Mouse (Mus musculus) myocyte (in vitro differentiated cells): ENCODE data around the gene Vmn1r207-ps. TPM values are rescaled to one million over a fixed set of nuclear protein-coding genes. Genes with fewer than 3 reads are reported as not detected.
"Not testable (repeated sequence)": the region's sequence is repeated elsewhere in the genome, so short reads cannot be mapped to it uniquely, and the experiment has no call there.

Experiments used
- H3K27me3 ChIP-seq: one replicate; pipeline ENCODE4 v1.6.1; 2011; ENCODE audit not compliant: control insufficient read depth, insufficient read depth, insufficient read length
- H3K36me3 ChIP-seq: one replicate; pipeline ENCODE4 v1.6.1; 2011; ENCODE audit not compliant: control insufficient read depth, insufficient read depth
- H3K4me2 ChIP-seq: one replicate; pipeline ENCODE4 v1.6.1; 2011; ENCODE audit warnings: low read depth, control low read depth
- H3K4me3 ChIP-seq: one replicate; pipeline ENCODE4 v1.5.1; 2011; ENCODE audit warnings: mild to moderate bottlenecking, control low read depth, moderate library complexity
- H3K79me2 ChIP-seq: one replicate; pipeline ENCODE4 v1.6.1; 2011; ENCODE audit not compliant: control insufficient read depth, insufficient read depth
- H3ac ChIP-seq: one replicate; pipeline ENCODE4 v1.6.1; 2011; ENCODE audit not compliant: control insufficient read depth, insufficient read length
- CEBPB ChIP-seq: IDR thresholded peaks from 2 replicates; pipeline ENCODE4 v1.6.1; 2011; ENCODE audit warnings: mild to moderate bottlenecking, moderate library complexity; ENCODE audit not compliant: poor library complexity, insufficient read depth, severe bottlenecking
- E2F4 ChIP-seq: IDR thresholded peaks from one replicate; pipeline ENCODE4 v1.6.1; 2011; ENCODE audit warnings: mild to moderate bottlenecking, control low read depth, moderate library complexity; ENCODE audit not compliant: insufficient read depth
- MAX ChIP-seq: IDR thresholded peaks from one replicate; pipeline ENCODE4 v1.6.1; 2011; ENCODE audit warnings: low read depth, mild to moderate bottlenecking, control low read depth
- MYOG ChIP-seq, 3 experiments: IDR thresholded peaks; one replicate each; pipeline ENCODE4 v1.6.1; 2011; ENCODE audit warnings: control low read depth in 2 of 3, low read depth in 2 of 3, mild to moderate bottlenecking in 2 of 3; ENCODE audit not compliant: insufficient read length in 2 of 3, control insufficient read depth in 1 of 3, insufficient read depth in 1 of 3
- POLR2AphosphoS2 ChIP-seq: IDR thresholded peaks from one replicate; pipeline ENCODE4 v1.6.1; 2011; ENCODE audit warnings: low read depth, control low read depth; ENCODE audit not compliant: insufficient read length
- TCF12 ChIP-seq: IDR thresholded peaks from one replicate; pipeline ENCODE4 v1.6.1; 2011; ENCODE audit warnings: mild to moderate bottlenecking, control low read depth; ENCODE audit not compliant: poor library complexity, insufficient read depth, severe bottlenecking
- TCF3 ChIP-seq: IDR thresholded peaks from one replicate; pipeline ENCODE4 v1.6.1; 2011; ENCODE audit warnings: low read depth, control low read depth; ENCODE audit not compliant: insufficient read length
- USF1 ChIP-seq: IDR thresholded peaks from one replicate; pipeline ENCODE4 v1.6.1; 2011; ENCODE audit warnings: low read depth, mild to moderate bottlenecking, control low read depth, moderate library complexity
- polyA plus RNA-seq: library from polyadenylated mRNA; unstranded; fragments of >200 nt; fragmentation: generic; extraction: Trizol; gene quantifications from one replicate; pipeline ENCODE4 v1.2.1, GENCODE M21; 2012; ENCODE audit warnings: missing spikeins

The Vmn1r207-ps gene
- not detected for polyA plus RNA-seq

- H3ac ChIP-seq, H3K79me2 ChIP-seq, H3K4me2 ChIP-seq, H3K4me3 ChIP-seq, H3K36me3 ChIP-seq, H3K27me3 ChIP-seq: not testable (repeated sequence)
Measured at GRCm38 (mm10) chr13:22729529-22729928, at the start of gene Vmn1r207-ps. Vmn1r207-ps (minus strand) TSS chr13:22729629.

- H3ac ChIP-seq, H3K27me3 ChIP-seq, H3K79me2 ChIP-seq, H3K4me2 ChIP-seq, H3K4me3 ChIP-seq, H3K36me3 ChIP-seq: not testable (repeated sequence)
Measured at GRCm38 (mm10) chr13:22777300-22777699, 47.9 kb upstream of the Vmn1r207-ps start, which contains the start of gene Vmn1r208. Vmn1r208 (minus strand) TSS chr13:22777400.

- H3K27me3 ChIP-seq, H3K4me2 ChIP-seq, H3ac ChIP-seq, H3K79me2 ChIP-seq, H3K4me3 ChIP-seq, H3K36me3 ChIP-seq: not testable (repeated sequence)
Measured at GRCm38 (mm10) chr13:22771592-22771991, 42.2 kb upstream of the Vmn1r207-ps start.

GRCm38 (mm10) chr13:22747524-22747923 is 18.1 kb upstream of the Vmn1r207-ps start:
- no peak overlapping the region for H3ac ChIP-seq
- no peaks in the 10 kb centered on the region for H3K79me2 ChIP-seq
- no peaks in the 10 kb centered on the region for H3K27me3 ChIP-seq
- no peaks in the 10 kb centered on the region for H3K36me3 ChIP-seq
- H3K4me2 ChIP-seq = no peak overlapping the region
- TF ChIP-seq MAX (no peak), MYOG (IDR thresholded peaks at IDR 0.05; ENCODE audit: control insufficient read depth in 1 of 3, insufficient read depth in 1 of 3, insufficient read length in 2 of 3, low read depth in 2 of 3) (no peak), CEBPB (no peak), E2F4 (no peak), TCF12 (no peak), TCF3 (no peak), USF1 (no peak), POLR2AphosphoS2 (no peak)
- no peak overlapping the region for H3K4me3 ChIP-seq

- H3K79me2 ChIP-seq, H3K4me3 ChIP-seq, H3ac ChIP-seq, H3K27me3 ChIP-seq, H3K4me2 ChIP-seq, H3K36me3 ChIP-seq: not testable (repeated sequence)
Measured at GRCm38 (mm10) chr13:22706947-22707346, 22.5 kb downstream of the Vmn1r207-ps start.

DNA sequence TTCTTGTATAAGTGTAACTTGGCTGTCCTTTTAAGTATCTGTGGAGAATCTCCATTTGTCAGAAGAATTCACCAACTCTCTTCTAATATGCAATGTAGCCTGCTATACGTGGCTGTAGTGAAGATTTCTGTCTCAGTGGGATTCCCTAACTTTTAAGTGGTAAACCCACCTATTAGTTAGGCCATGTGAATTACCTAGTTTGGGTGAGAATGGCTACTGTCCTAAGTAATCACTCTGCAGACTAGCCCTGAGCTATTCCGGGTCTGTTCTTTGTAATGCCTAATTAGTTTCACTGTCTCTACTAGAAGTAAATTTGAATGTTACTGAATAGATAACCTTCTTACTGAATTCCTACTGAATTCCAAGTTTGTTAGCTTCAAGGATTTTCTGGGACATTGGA is 26.5 kb downstream of the Vmn1r207-ps start:
- H3K4me3 ChIP-seq, H3ac ChIP-seq, H3K79me2 ChIP-seq, H3K4me2 ChIP-seq, H3K36me3 ChIP-seq, H3K27me3 ChIP-seq: not testable (repeated sequence)

Other genes with a start within 250 kb of the Vmn1r207-ps start
- not detected for gene Vmn1r202, start 224.2 kb downstream of the Vmn1r207-ps start, polyA plus RNA-seq
- gene Vmn1r203, start 211.5 kb downstream of the Vmn1r207-ps start, polyA plus RNA-seq = not detected
- gene Vmn1r204, start 176.4 kb downstream of the Vmn1r207-ps start, polyA plus RNA-seq = not detected
- gene Vmn1r205, start 136.6 kb downstream of the Vmn1r207-ps start, polyA plus RNA-seq = not detected
- gene Vmn1r206, start 105.4 kb downstream of the Vmn1r207-ps start, polyA plus RNA-seq = not detected
- not detected for gene Vmn1r208, start 47.8 kb upstream of the Vmn1r207-ps start, polyA plus RNA-seq
- gene Vmn1r209, start 80.1 kb upstream of the Vmn1r207-ps start, polyA plus RNA-seq = not detected
- not detected for gene Vmn1r210, start 101.7 kb upstream of the Vmn1r207-ps start, polyA plus RNA-seq
- gene Vmn1r211, start 127.9 kb upstream of the Vmn1r207-ps start, polyA plus RNA-seq = not detected
- not detected for gene Vmn1r212, start 154.6 kb upstream of the Vmn1r207-ps start, polyA plus RNA-seq